Mouse (Mus musculus) CH12.LX (cell line): Measurements from ENCODE around the gene Gapvd1. TPM values are rescaled to one million over a fixed set of nuclear protein-coding genes. Genes with fewer than 3 reads are reported as not detected.

Experiments
- DNase-seq: peaks from one replicate; pipeline ENCODE4 v3.0.0-alpha.2; 2013; ENCODE audit errors: extremely low read depth
- H3K27ac ChIP-seq: 2 replicates; pipeline ENCODE4 v1.5.1; 2012; ENCODE audit warnings: low read depth, mild to moderate bottlenecking, control low read depth, moderate library complexity; ENCODE audit not compliant: insufficient read depth
- H3K27me3 ChIP-seq: replicated peaks from 2 replicates; pipeline ENCODE3; 2012; ENCODE audit warnings: inconsistent platforms
- H3K36me3 ChIP-seq, 2 experiments: replicated peaks in 1 of 2; 2 replicates each; pipeline versions ENCODE3 to v1.6.1; 2012; ENCODE audit warnings: inconsistent platforms in 1 of 2, low read length in 1 of 2, mild to moderate bottlenecking in 1 of 2, mixed read lengths in 1 of 2, moderate library complexity in 1 of 2; ENCODE audit not compliant: control insufficient read depth in 1 of 2, insufficient read depth in 1 of 2
- H3K4me1 ChIP-seq, 2 experiments: 2 replicates each; pipeline ENCODE4 v1.6.1; 2012; ENCODE audit warnings: inconsistent platforms in 1 of 2, moderate library complexity in 1 of 2; ENCODE audit not compliant: insufficient read depth in 2 of 2, control insufficient read depth in 1 of 2
- H3K4me2 ChIP-seq: 2 replicates; pipeline ENCODE4 v1.6.1; 2012; ENCODE audit warnings: low read depth, mild to moderate bottlenecking, control low read depth; ENCODE audit not compliant: poor library complexity, insufficient read depth, severe bottlenecking
- H3K4me3 ChIP-seq, 3 experiments: fragments of 150-350 bp in 1 of 3; sonication (generic) in 1 of 3; replicated peaks in 1 of 3; 2 replicates each; pipeline versions ENCODE3 to v1.5.1; 2011 to 2012; ENCODE audit warnings: low read depth in 2 of 3, low read length in 2 of 3, mild to moderate bottlenecking in 2 of 3, moderate library complexity in 2 of 3, control low read depth in 1 of 3, improper control_type of control experiment in 1 of 3, inconsistent platforms in 1 of 3, mixed read lengths in 1 of 3; ENCODE audit not compliant: poor library complexity in 1 of 3
- H3K79me2 ChIP-seq: replicated peaks from 2 replicates; pipeline ENCODE4 v1.6.1; 2012; ENCODE audit warnings: mild to moderate bottlenecking, moderate library complexity; ENCODE audit not compliant: control insufficient read depth, poor library complexity, insufficient read depth, severe bottlenecking; ENCODE audit errors: extremely low read depth
- H3K9ac ChIP-seq: 2 replicates; pipeline ENCODE4 v1.6.1; 2012; ENCODE audit warnings: low read depth, mild to moderate bottlenecking, control low read depth, moderate library complexity; ENCODE audit not compliant: insufficient read depth
- H3K9me3 ChIP-seq: replicated peaks from 2 replicates; pipeline ENCODE3; 2012; ENCODE audit warnings: low read length, inconsistent platforms, mixed read lengths
- BHLHE40 ChIP-seq: IDR thresholded peaks from 2 replicates; pipeline ENCODE4 v1.6.1; 2011; ENCODE audit warnings: mild to moderate bottlenecking, low read depth, low read length, improper control_type of control experiment
- CHD1 ChIP-seq: IDR thresholded peaks from 2 replicates; pipeline ENCODE4 v1.6.1; 2012; ENCODE audit warnings: low read depth, low read length, improper control_type of control experiment, inconsistent platforms
- CHD2 ChIP-seq: IDR thresholded peaks from 2 replicates; pipeline ENCODE4 v1.6.1; 2011; ENCODE audit warnings: low read length, improper control_type of control experiment
- E2F4 ChIP-seq: IDR thresholded peaks from 2 replicates; pipeline ENCODE4 v1.6.1; 2011; ENCODE audit warnings: low read depth, low read length, improper control_type of control experiment; ENCODE audit not compliant: insufficient replicate concordance
- ELF1 ChIP-seq: IDR thresholded peaks from 2 replicates; pipeline ENCODE4 v1.6.1; 2014; ENCODE audit warnings: low read depth, mild to moderate bottlenecking, inconsistent platforms, low read length, improper control_type of control experiment
- EP300 ChIP-seq: IDR thresholded peaks from 2 replicates; pipeline ENCODE4 v1.6.1; 2011; ENCODE audit warnings: low read length, improper control_type of control experiment
- ETS1 ChIP-seq: conservative IDR thresholded peaks from 2 replicates; pipeline ENCODE4 v1.6.1; 2012; ENCODE audit warnings: low read depth, mild to moderate bottlenecking, inconsistent platforms, low read length, improper control_type of control experiment, moderate library complexity
- HCFC1 ChIP-seq: IDR thresholded peaks from 2 replicates; pipeline ENCODE4 v1.6.1; 2012; ENCODE audit warnings: low read depth, mild to moderate bottlenecking, inconsistent platforms, low read length, improper control_type of control experiment
- IRF4 ChIP-seq: IDR thresholded peaks from 2 replicates; pipeline ENCODE4 v1.6.1; 2014; ENCODE audit warnings: low read depth, mild to moderate bottlenecking, inconsistent platforms, low read length, improper control_type of control experiment
- JUND ChIP-seq: conservative IDR thresholded peaks from 2 replicates; pipeline ENCODE4 v1.6.1; 2011; ENCODE audit warnings: low read depth, low read length, improper control_type of control experiment
- KAT2A ChIP-seq: IDR thresholded peaks from 2 replicates; pipeline ENCODE4 v1.6.1; 2012; ENCODE audit warnings: low read length, improper control_type of control experiment, inconsistent platforms; ENCODE audit not compliant: insufficient replicate concordance
- MAFK ChIP-seq: IDR thresholded peaks from 2 replicates; pipeline ENCODE4 v1.6.1; 2011; ENCODE audit warnings: low read length, improper control_type of control experiment; ENCODE audit not compliant: insufficient replicate concordance
- MAX ChIP-seq: IDR thresholded peaks from 2 replicates; pipeline ENCODE4 v1.6.1; 2011; ENCODE audit warnings: low read length, improper control_type of control experiment
- MEF2A ChIP-seq: IDR thresholded peaks from 2 replicates; pipeline ENCODE4 v1.6.1; 2014; ENCODE audit warnings: low read depth, mild to moderate bottlenecking, inconsistent platforms, low read length, improper control_type of control experiment, borderline replicate concordance
- MXI1 ChIP-seq: IDR thresholded peaks from 2 replicates; pipeline ENCODE4 v1.6.1; 2011; ENCODE audit warnings: mild to moderate bottlenecking, low read depth, low read length, improper control_type of control experiment
- NELFE ChIP-seq: IDR thresholded peaks from 2 replicates; pipeline ENCODE4 v1.6.1; 2011; ENCODE audit warnings: low read depth, low read length, improper control_type of control experiment
- POLR2A ChIP-seq: IDR thresholded peaks from 2 replicates; pipeline ENCODE4 v1.6.1; 2011; ENCODE audit warnings: low read depth, mild to moderate bottlenecking, improper control_type of control experiment, low read length
- RCOR1 ChIP-seq: conservative IDR thresholded peaks from 2 replicates; pipeline ENCODE4 v1.6.1; 2012; ENCODE audit warnings: low read depth, mild to moderate bottlenecking, inconsistent platforms, low read length, improper control_type of control experiment
- SMC3 ChIP-seq: IDR thresholded peaks from 2 replicates; pipeline ENCODE4 v1.6.1; 2011; ENCODE audit warnings: low read depth, low read length, improper control_type of control experiment
- TBP ChIP-seq: conservative IDR thresholded peaks from 2 replicates; pipeline ENCODE4 v1.6.1; 2011; ENCODE audit warnings: low read depth, low read length, improper control_type of control experiment
- TCF12 ChIP-seq: IDR thresholded peaks from 2 replicates; pipeline ENCODE4 v1.6.1; 2014; ENCODE audit warnings: low read depth, mild to moderate bottlenecking, inconsistent platforms, low read length, improper control_type of control experiment
- UBTF ChIP-seq: IDR thresholded peaks from 2 replicates; pipeline ENCODE4 v1.6.1; 2012; ENCODE audit warnings: low read depth, mild to moderate bottlenecking, inconsistent platforms, low read length, improper control_type of control experiment, moderate library complexity
- USF1 ChIP-seq: IDR thresholded peaks from 2 replicates; pipeline ENCODE4 v1.6.1; 2014; ENCODE audit warnings: low read depth, mild to moderate bottlenecking, inconsistent platforms, low read length, improper control_type of control experiment
- ZC3H11A ChIP-seq: IDR thresholded peaks from 2 replicates; pipeline ENCODE4 v1.6.1; 2012; ENCODE audit warnings: low read depth, mild to moderate bottlenecking, inconsistent platforms, low read length, improper control_type of control experiment
- ZKSCAN1 ChIP-seq: IDR thresholded peaks from 2 replicates; pipeline ENCODE4 v1.6.1; 2012; ENCODE audit warnings: low read depth, inconsistent platforms, low read length, improper control_type of control experiment, borderline replicate concordance
- ZMIZ1 ChIP-seq: IDR thresholded peaks from 2 replicates; pipeline ENCODE4 v1.6.1; 2012; ENCODE audit warnings: low read depth, mild to moderate bottlenecking, inconsistent platforms, low read length, improper control_type of control experiment
- dilution Hi-C: fragments of 300-500 bp; cut with MboI; formaldehyde crosslinking; loops from 2 replicates; pipeline ENCODE4 v1.14.3; 2020; ENCODE audit warnings: low sequenced_read_pairs; ENCODE audit not compliant: extremely low pct_unique_long_range_greater_than_20kb, extremely low pct_ligation_motif_present
- in situ Hi-C: fragments of 300-500 bp; cut with MboI; formaldehyde crosslinking; loops from 3 replicates; pipeline ENCODE4 v1.14.3; 2019; ENCODE audit warnings: low sequenced_read_pairs, low pct_ligation_motif_present, low pct_unique_long_range_greater_than_20kb, mixed read lengths
- polyA plus RNA-seq: library from polyadenylated mRNA; unstranded; fragments of >175 nt; gene quantifications from 2 replicates; pipeline ENCODE4 v1.2.1, GENCODE M21; 2012; ENCODE audit warnings: low read depth; ENCODE audit not compliant: insufficient read length
- total RNA-seq, 2 experiments: library from RNA; depleted of rRNA; stranded (reverse); fragments of 300-350 nt in 1 of 2; fragments of >200 nt in 1 of 2; gene quantifications; 2 replicates each; pipeline ENCODE4 v1.2.3; 2012 to 2014

The Gapvd1 gene
- total and polyA plus RNA-seq, 3 experiments, result 45.1 to 71.3 (median 47.0) TPM

DNA sequence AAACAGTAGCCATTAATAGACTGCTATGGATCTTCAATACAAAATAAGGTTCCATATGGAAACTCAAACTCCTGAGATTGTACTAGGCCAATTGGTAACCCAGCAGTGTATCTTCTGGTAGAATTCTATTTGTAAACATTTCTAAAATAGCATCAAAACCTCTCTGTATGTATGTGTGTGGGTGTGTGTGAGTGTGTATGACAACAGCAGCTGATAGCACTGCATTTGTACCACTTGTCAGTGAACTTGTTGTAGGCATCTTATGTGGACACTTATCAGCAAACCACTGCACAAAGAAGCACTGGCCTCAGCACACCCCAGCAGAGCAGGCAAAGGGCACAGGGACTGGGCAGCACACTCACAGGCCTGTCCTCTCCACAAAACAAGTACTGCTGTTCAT, 58.4 kb downstream of the Gapvd1 start:
- Histone ChIP-seq H3K36me3 (peaks cover 57 to 90% of the 10 kb centered on the region in 2 experiments), H3K4me2 (no peak overlapping the region)
- in situ Hi-C loops, result no loop called here
- no peak for DNase-seq
- TF ChIP-seq ZKSCAN1 (no peak), MAX (no peak), CHD2 (no peak), MAFK (no peak), HCFC1 (no peak), ZC3H11A (no peak), E2F4 (no peak), NELFE (no peak), EP300 (no peak), SMC3 (no peak), POLR2A (no peak), CHD1 (no peak), ELF1 (no peak), MEF2A (no peak), BHLHE40 (no peak), RCOR1 (no peak)
- TF ChIP-seq, all 38 proteins: peak for 0
- Histone ChIP-seq H3K27me3 (no peaks in the 10 kb centered on the region), H3K27ac (no peak overlapping the region), H3K9me3 (no peaks in the 10 kb centered on the region), H3K4me3 (no peak overlapping the region), H3K4me1 (no peaks in the 10 kb centered on the region), H3K9ac (no peak overlapping the region), H3K79me2 (no peaks in the 10 kb centered on the region)
- dilution Hi-C loops, result no loop called here

- in situ Hi-C loops, result no loop called here
- Histone ChIP-seq H3K36me3 (peaks cover 60 to 89% of the 10 kb centered on the region in 2 experiments), H3K9ac (no peak overlapping the region)
Observed at GRCm38 (mm10) chr2:34692861-34693260, 62.2 kb downstream of the Gapvd1 start.

More at GRCm38 (mm10) chr2:34692861-34693260, 62.2 kb downstream of the Gapvd1 start:
- Histone ChIP-seq H3K4me2 (no peak overlapping the region), H3K4me3 (no peak overlapping the region), H3K27me3 (no peaks in the 10 kb centered on the region), H3K79me2 (no peaks in the 10 kb centered on the region), H3K27ac (no peak overlapping the region), H3K9me3 (no peaks in the 10 kb centered on the region), H3K4me1 (no peaks in the 10 kb centered on the region)
- dilution Hi-C loops, result no loop called here
- TF ChIP-seq JUND (no peak), MXI1 (no peak), IRF4 (no peak), MAX (no peak), KAT2A (no peak), SMC3 (no peak), UBTF (no peak), BHLHE40 (no peak), MAFK (no peak), ETS1 (no peak), TBP (no peak), TCF12 (no peak), RCOR1 (no peak), ZMIZ1 (no peak), USF1 (no peak)
- no peak for DNase-seq
